Mouse (Mus musculus) myocyte (in vitro differentiated cells): ENCODE data around the gene Sstr2. TPM values are rescaled to one million over a fixed set of nuclear protein-coding genes. Genes with fewer than 3 reads are reported as not detected.

Source experiments
- H3K27me3 ChIP-seq: one replicate; pipeline ENCODE4 v1.6.1; 2011; ENCODE audit not compliant: control insufficient read depth, insufficient read depth, insufficient read length
- H3K36me3 ChIP-seq: one replicate; pipeline ENCODE4 v1.6.1; 2011; ENCODE audit not compliant: control insufficient read depth, insufficient read depth
- H3K4me2 ChIP-seq: one replicate; pipeline ENCODE4 v1.6.1; 2011; ENCODE audit warnings: low read depth, control low read depth
- H3K4me3 ChIP-seq: one replicate; pipeline ENCODE4 v1.5.1; 2011; ENCODE audit warnings: mild to moderate bottlenecking, control low read depth, moderate library complexity
- H3K79me2 ChIP-seq: one replicate; pipeline ENCODE4 v1.6.1; 2011; ENCODE audit not compliant: control insufficient read depth, insufficient read depth
- H3ac ChIP-seq: one replicate; pipeline ENCODE4 v1.6.1; 2011; ENCODE audit not compliant: control insufficient read depth, insufficient read length
- CEBPB ChIP-seq: IDR thresholded peaks from 2 replicates; pipeline ENCODE4 v1.6.1; 2011; ENCODE audit warnings: mild to moderate bottlenecking, moderate library complexity; ENCODE audit not compliant: poor library complexity, insufficient read depth, severe bottlenecking
- E2F4 ChIP-seq: IDR thresholded peaks from one replicate; pipeline ENCODE4 v1.6.1; 2011; ENCODE audit warnings: mild to moderate bottlenecking, control low read depth, moderate library complexity; ENCODE audit not compliant: insufficient read depth
- MAX ChIP-seq: IDR thresholded peaks from one replicate; pipeline ENCODE4 v1.6.1; 2011; ENCODE audit warnings: low read depth, mild to moderate bottlenecking, control low read depth
- MYOD1 ChIP-seq, 3 experiments: IDR thresholded peaks; one replicate each; pipeline ENCODE4 v1.6.1; 2011; ENCODE audit warnings: control low read depth in 2 of 3, low read depth in 2 of 3, mild to moderate bottlenecking in 2 of 3, moderate library complexity in 1 of 3; ENCODE audit not compliant: insufficient read length in 2 of 3, control insufficient read depth in 1 of 3
- MYOG ChIP-seq, 3 experiments: IDR thresholded peaks; one replicate each; pipeline ENCODE4 v1.6.1; 2011; ENCODE audit warnings: control low read depth in 2 of 3, low read depth in 2 of 3, mild to moderate bottlenecking in 2 of 3; ENCODE audit not compliant: insufficient read length in 2 of 3, control insufficient read depth in 1 of 3, insufficient read depth in 1 of 3
- POLR2A ChIP-seq: IDR thresholded peaks from one replicate; pipeline ENCODE4 v1.6.1; 2011; ENCODE audit warnings: low read depth, mild to moderate bottlenecking, control low read depth, moderate library complexity; ENCODE audit not compliant: insufficient read length
- POLR2AphosphoS2 ChIP-seq: IDR thresholded peaks from one replicate; pipeline ENCODE4 v1.6.1; 2011; ENCODE audit warnings: low read depth, control low read depth; ENCODE audit not compliant: insufficient read length
- REST ChIP-seq: IDR thresholded peaks from one replicate; pipeline ENCODE4 v1.6.1; 2011; ENCODE audit warnings: mild to moderate bottlenecking, control low read depth, moderate library complexity; ENCODE audit not compliant: insufficient read depth, insufficient read length
- SRF ChIP-seq: IDR thresholded peaks from one replicate; pipeline ENCODE4 v1.6.1; 2011; ENCODE audit warnings: low read depth; ENCODE audit not compliant: control insufficient read depth, insufficient read length
- TCF12 ChIP-seq: IDR thresholded peaks from one replicate; pipeline ENCODE4 v1.6.1; 2011; ENCODE audit warnings: mild to moderate bottlenecking, control low read depth; ENCODE audit not compliant: poor library complexity, insufficient read depth, severe bottlenecking
- TCF3 ChIP-seq: IDR thresholded peaks from one replicate; pipeline ENCODE4 v1.6.1; 2011; ENCODE audit warnings: low read depth, control low read depth; ENCODE audit not compliant: insufficient read length
- USF1 ChIP-seq: IDR thresholded peaks from one replicate; pipeline ENCODE4 v1.6.1; 2011; ENCODE audit warnings: low read depth, mild to moderate bottlenecking, control low read depth, moderate library complexity
- polyA plus RNA-seq: library from polyadenylated mRNA; unstranded; fragments of >200 nt; fragmentation: generic; extraction: Trizol; gene quantifications from one replicate; pipeline ENCODE4 v1.2.1, GENCODE M21; 2012; ENCODE audit warnings: missing spikeins

Gene Sstr2
- polyA plus RNA-seq, 1 experiment: 5.3 TPM

GRCm38 (mm10) chr11:113601616-113602343, 17.4 kb upstream of the Sstr2 start:
- Histone ChIP-seq H3K79me2 (no peaks in the 10 kb centered on the region), H3ac (no peak overlapping the region), H3K27me3 (no peaks in the 10 kb centered on the region), H3K4me3 (no peak overlapping the region), H3K4me2 (no peak overlapping the region), H3K36me3 (no peaks in the 10 kb centered on the region)
- TF ChIP-seq POLR2A (no peak), CEBPB (no peak), POLR2AphosphoS2 (no peak)

- H3K79me2 ChIP-seq: no peaks in the 10 kb centered on the region
- H3K36me3 ChIP-seq: no peaks in the 10 kb centered on the region
- no peaks in the 10 kb centered on the region for H3K27me3 ChIP-seq
- TF ChIP-seq POLR2A: no peak
- TF ChIP-seq TCF3: no peak
- no peak for TF ChIP-seq CEBPB
- no peak for TF ChIP-seq MYOG (IDR thresholded peaks at IDR 0.05; ENCODE audit: control insufficient read depth in 1 of 3, insufficient read depth in 1 of 3, insufficient read length in 2 of 3, low read depth in 2 of 3)
- no peak for TF ChIP-seq POLR2AphosphoS2
- TF ChIP-seq REST: no peak
- TF ChIP-seq USF1: no peak
- TF ChIP-seq SRF: no peak
- no peak for TF ChIP-seq E2F4
- TF ChIP-seq MAX: no peak
- TF ChIP-seq MYOD1 (IDR thresholded peaks at IDR 0.05; ENCODE audit: control insufficient read depth in 1 of 3, insufficient read length in 2 of 3, low read depth in 2 of 3): no peak
- H3K4me3 ChIP-seq: no peak overlapping the region
- no peak overlapping the region for H3K4me2 ChIP-seq
- H3ac ChIP-seq: no peak overlapping the region
Observed at GRCm38 (mm10) chr11:113607556-113607955, 11.6 kb upstream of the Sstr2 start.

GRCm38 (mm10) chr11:113609581-113609980, 9.6 kb upstream of the Sstr2 start:
- H3K4me2 ChIP-seq: peak overlapping the region; percentile 40
- H3K36me3 ChIP-seq: no peaks in the 10 kb centered on the region
- no peak overlapping the region for H3ac ChIP-seq
- no peak overlapping the region for H3K4me3 ChIP-seq
- H3K79me2 ChIP-seq: no peaks in the 10 kb centered on the region
- no peaks in the 10 kb centered on the region for H3K27me3 ChIP-seq
- TF ChIP-seq CEBPB (no peak), SRF (no peak), MYOG (IDR thresholded peaks at IDR 0.05; ENCODE audit: control insufficient read depth in 1 of 3, insufficient read depth in 1 of 3, insufficient read length in 2 of 3, low read depth in 2 of 3) (no peak), MAX (no peak), TCF3 (no peak), USF1 (no peak), TCF12 (no peak), E2F4 (no peak), POLR2AphosphoS2 (no peak), REST (no peak), POLR2A (no peak), MYOD1 (IDR thresholded peaks at IDR 0.05; ENCODE audit: control insufficient read depth in 1 of 3, insufficient read length in 2 of 3, low read depth in 2 of 3) (no peak)

GRCm38 (mm10) chr11:113610266-113610665, 8.9 kb upstream of the Sstr2 start:
- peak overlapping the region; percentile 40 for H3K4me2 ChIP-seq
- TF ChIP-seq TCF12: no peak
- TF ChIP-seq MYOD1 (IDR thresholded peaks at IDR 0.05; ENCODE audit: control insufficient read depth in 1 of 3, insufficient read length in 2 of 3, low read depth in 2 of 3): no peak
- TF ChIP-seq CEBPB: 0 out of 2 replicates have a peak, but pooled peaks have one; percentile 37
- no peak for TF ChIP-seq USF1
- no peak overlapping the region for H3ac ChIP-seq
- H3K79me2 ChIP-seq: no peaks in the 10 kb centered on the region
- H3K4me3 ChIP-seq: no peak overlapping the region
- no peaks in the 10 kb centered on the region for H3K36me3 ChIP-seq
- H3K27me3 ChIP-seq: no peaks in the 10 kb centered on the region

GRCm38 (mm10) chr11:113611112-113611646, 8.0 kb upstream of the Sstr2 start:
- Histone ChIP-seq H3ac (no peak overlapping the region), H3K4me3 (no peak overlapping the region), H3K4me2 (no peak overlapping the region), H3K79me2 (no peaks in the 10 kb centered on the region), H3K36me3 (no peaks in the 10 kb centered on the region), H3K27me3 (no peaks in the 10 kb centered on the region)
- no peak for TF ChIP-seq E2F4
- no peak for TF ChIP-seq POLR2AphosphoS2
- TF ChIP-seq MYOG (IDR thresholded peaks at IDR 0.05; ENCODE audit: control insufficient read depth in 1 of 3, insufficient read depth in 1 of 3, insufficient read length in 2 of 3, low read depth in 2 of 3): no peak
- TF ChIP-seq POLR2A: no peak
- no peak for TF ChIP-seq TCF3
- TF ChIP-seq SRF: no peak
- no peak for TF ChIP-seq CEBPB
- TF ChIP-seq MYOD1 (IDR thresholded peaks at IDR 0.05; ENCODE audit: control insufficient read depth in 1 of 3, insufficient read length in 2 of 3, low read depth in 2 of 3): no peak
- no peak for TF ChIP-seq MAX
- TF ChIP-seq TCF12: no peak
- TF ChIP-seq REST: no peak
- TF ChIP-seq USF1: no peak
